Comparison of ENCODE assay signal across 10 mouse cellular contexts in the genomic region with DNA sequence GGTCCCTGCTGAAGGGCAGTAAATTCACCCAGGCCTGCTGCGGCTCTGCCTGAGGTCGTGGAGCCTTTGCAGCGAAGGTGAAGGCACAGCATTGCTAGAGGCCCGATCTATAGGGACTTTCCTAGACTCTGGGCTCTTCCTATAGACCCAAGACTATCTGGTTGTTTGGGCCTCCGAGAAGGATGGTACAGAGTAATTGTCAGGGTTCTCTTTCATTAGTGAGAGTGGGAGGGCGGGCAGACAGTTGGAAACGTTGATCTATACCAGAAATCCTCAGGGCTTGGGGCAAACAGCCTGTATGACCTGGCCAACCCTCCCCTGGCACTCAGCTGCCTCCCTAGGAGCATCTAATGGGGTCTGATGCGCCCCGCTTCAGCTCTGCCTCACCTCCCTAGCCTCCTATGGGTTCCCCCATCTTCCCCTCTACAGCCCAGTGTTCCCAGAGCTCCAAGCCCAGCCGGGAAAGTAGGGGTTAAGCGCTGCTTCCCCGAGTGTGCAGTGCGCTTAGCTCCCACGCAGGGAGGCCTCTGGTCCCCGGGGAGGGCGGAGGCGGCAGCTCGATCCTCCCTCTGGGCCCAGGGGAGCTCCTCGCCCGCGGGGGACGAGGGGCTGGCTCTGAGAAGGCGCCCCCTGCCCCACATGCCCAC. TPM values are rescaled to one million over a fixed set of nuclear protein-coding genes. Genes with fewer than 3 reads are reported as not detected.
A peak's percentile ranks its signal among the peaks of the same experiment; 100 is the strongest.
DNase-seq lines count a peak whose midpoint lies in the region; ATAC-seq and TF ChIP-seq lines count a peak whose summit lies in the region.
"Had no signal": no experiment of that assay in that cellular context is flagged by ENCODE, and none has a peak within 500 bp of the region (broad histone marks: within the 10 kb centered on the region; RNA-seq: fewer than 3 reads in every experiment).

No protein-coding gene starts in this region.

- H3K27me3 ChIP-seq in forebrain, embryonic 10.5 days (ENCODE audit: poor library complexity, severe bottlenecking): peaks cover 79% of the 10 kb centered on the region
- 0 out of 2 replicates have a peak, but pooled peaks cover 8% of the 10 kb centered on the region for H3K27me3 ChIP-seq in neural tube, embryonic 15.5 days (replicated peaks)
- peaks cover 58% of the 10 kb centered on the region for H3K27me3 ChIP-seq in intestine, postnatal 0 days (replicated peaks; ENCODE audit: control insufficient read depth, insufficient read depth, low read length)

- H3K9me3 ChIP-seq in forebrain, embryonic 10.5 days: no peaks in the 10 kb centered on the region
- H3K9me3 ChIP-seq in neural tube, embryonic 15.5 days (replicated peaks): no peaks in the 10 kb centered on the region
- no peaks in the 10 kb centered on the region for H3K9me3 ChIP-seq in intestine, postnatal 0 days (ENCODE audit: control insufficient read depth)
- H3K9me3 ChIP-seq: heart, embryonic 10.5 days had no signal

- 6% methylated on average over 23 of the region's 23 CpGs for WGBS in forebrain, embryonic 10.5 days
- 4% methylated on average over 21 of the region's 23 CpGs for WGBS in neural tube, embryonic 15.5 days
- WGBS in intestine, postnatal 0 days: 11% methylated on average over 19 of the region's 23 CpGs

- no peak for ATAC-seq in neural tube, embryonic 15.5 days (ENCODE audit: low FRiP score)
- ATAC-seq in intestine, postnatal 0 days: no peak
- no peak for ATAC-seq in CD4-positive, CD25-positive, alpha-beta regulatory T cell, adult 4 months

- H3K4me3 ChIP-seq in forebrain, embryonic 10.5 days: peak overlapping the region; percentile 74
- peak overlapping the region; percentile 90 for H3K4me3 ChIP-seq in neural tube, embryonic 15.5 days (replicated peaks)
- H3K4me3 ChIP-seq in intestine, postnatal 0 days (ENCODE audit: low read depth, low read length): no peak overlapping the region

- no peak for TF ChIP-seq CTCF in intestine, postnatal 0 days (IDR thresholded peaks at IDR 0.05; ENCODE audit: low read depth)

- peaks cover 54% of the 10 kb centered on the region for H3K4me1 ChIP-seq in forebrain, embryonic 10.5 days
- peaks cover 63% of the 10 kb centered on the region for H3K4me1 ChIP-seq in neural tube, embryonic 15.5 days
- no peaks in the 10 kb centered on the region for H3K4me1 ChIP-seq in intestine, postnatal 0 days (replicated peaks; ENCODE audit: control insufficient read depth, insufficient read depth, low read length)

- 0 out of 2 replicates have a peak overlapping the region, but pooled peaks have one; percentile 40 for H3K27ac ChIP-seq in forebrain, embryonic 10.5 days
- H3K27ac ChIP-seq in neural tube, embryonic 15.5 days (replicated peaks): peak overlapping the region; percentile 99
- H3K27ac ChIP-seq in intestine, postnatal 0 days (ENCODE audit: low read depth, low read length): no peak overlapping the region
- H3K27ac ChIP-seq: heart, embryonic 10.5 days had no signal

- peak; percentile 69 to 75 for DNase-seq in layer of hippocampus, adult 18-20 months (ENCODE audit: low spot score in 2 of 2)
- no peak for DNase-seq in layer of hippocampus, adult 8-10 months (ENCODE audit: low spot score in 2 of 2)
- no peak for DNase-seq in forebrain, embryonic 10.5 days (ENCODE audit: extremely low spot score, low spot score)
- peak; percentile 54 to 63 for DNase-seq in layer of hippocampus, postnatal 10 days (ENCODE audit: low spot score in 2 of 2)
- DNase-seq in thymus, adult 18-20 months: no peak
- DNase-seq: lung, adult 2 months had no signal

- peak overlapping the region; percentile 96 for H3K9ac ChIP-seq in neural tube, embryonic 15.5 days (replicated peaks)
- no peak overlapping the region for H3K9ac ChIP-seq in intestine, postnatal 0 days (ENCODE audit: low read depth, low read length)

- peak overlapping the region; percentile 85 for H3K4me2 ChIP-seq in neural tube, embryonic 15.5 days
- no peak overlapping the region for H3K4me2 ChIP-seq in intestine, postnatal 0 days (replicated peaks; ENCODE audit: low read depth)

- no peaks in the 10 kb centered on the region for H3K36me3 ChIP-seq in forebrain, embryonic 10.5 days (replicated peaks)
- no peaks in the 10 kb centered on the region for H3K36me3 ChIP-seq in neural tube, embryonic 15.5 days
- H3K36me3 ChIP-seq in intestine, postnatal 0 days (ENCODE audit: control insufficient read depth, insufficient read depth): no peaks in the 10 kb centered on the region
- H3K36me3 ChIP-seq: heart, embryonic 10.5 days had no signal

RNA-seq across cellular contexts. Expression of gene Rbfox3, which starts 4.5 kb away (rescaled TPM):
- 100 to 1,000 TPM; 264 to 275 TPM for total RNA-seq in layer of hippocampus, adult 18-20 months (2021)
- total RNA-seq in layer of hippocampus, adult 8-10 months (2022): 100 to 1,000 TPM; 229 to 281 (median 270) TPM
- polyA plus RNA-seq in forebrain, embryonic 10.5 days (2016; fragmentation: Nextera tagmentation; extraction: Ambion mirVana): 2.0 and 2.6 TPM in 2 replicates
- 100 to 1,000 TPM; 205 to 226 TPM for total RNA-seq in layer of hippocampus, postnatal 10 days (2021)
- 80.9 and 99.8 TPM in 2 replicates for polyA plus RNA-seq in neural tube, embryonic 15.5 days (2015; fragmentation: Nextera tagmentation; extraction: Ambion mirVana)
- 1.2 and 1.3 TPM in 2 replicates for polyA plus RNA-seq in intestine, postnatal 0 days (2015; fragmentation: Nextera tagmentation; extraction: Ambion mirVana)
- polyA plus RNA-seq in CD4-positive, CD25-positive, alpha-beta regulatory T cell, adult 4 months (2017; shearing (Covaris generic)): not detected

Comparison
In these comparisons a context has a peak if more than half of its experiments do, and no peak if none do; other contexts are left out.
1. DNase-seq: peak in layer of hippocampus, adult 18-20 months (2 of 2) and layer of hippocampus, postnatal 10 days (2 of 2); none in layer of hippocampus, adult 8-10 months (0 of 2), forebrain, embryonic 10.5 days (single experiment) and thymus, adult 18-20 months (0 of 2).
2. RNA of gene Rbfox3, which starts 4.5 kb away (polyA plus RNA-seq): 80.9 to 99.8 TPM in neural tube, embryonic 15.5 days; 2.0 to 2.6 TPM in forebrain, embryonic 10.5 days, 1.2 to 1.3 TPM in intestine, postnatal 0 days and not detected in CD4-positive, CD25-positive, alpha-beta regulatory T cell, adult 4 months; every median in the first group is over 10 times any median in the second.